Mouse (Mus musculus) MEL (cell line): ENCODE measurements around the gene Stk4. TPM values are rescaled to one million over a fixed set of nuclear protein-coding genes. Genes with fewer than 3 reads are reported as not detected.

Experiments used
- DNase-seq: peaks from one replicate; pipeline ENCODE4 v3.0.0; 2011; ENCODE audit warnings: low read depth, low spot score
- H3K27ac ChIP-seq: 2 replicates; pipeline ENCODE4 v1.5.1; 2012; ENCODE audit warnings: low read depth, mild to moderate bottlenecking, control low read depth, low read length, moderate library complexity; ENCODE audit not compliant: control insufficient read depth
- H3K27me3 ChIP-seq, 2 experiments: fragments of 150-350 bp in 1 of 2; sonication (generic) in 1 of 2; 2 replicates each; pipeline ENCODE4 v1.6.1; 2012; ENCODE audit warnings: low read length in 2 of 2, mild to moderate bottlenecking in 2 of 2, improper control_type of control experiment in 1 of 2, moderate library complexity in 1 of 2; ENCODE audit not compliant: insufficient read depth in 2 of 2, control insufficient read depth in 1 of 2
- H3K36me3 ChIP-seq, 2 experiments: 2 replicates each; pipeline ENCODE4 v1.6.1; 2012 to 2014; ENCODE audit warnings: low read length in 2 of 2, improper control_type of control experiment in 1 of 2, inconsistent platforms in 1 of 2, mild to moderate bottlenecking in 1 of 2; ENCODE audit not compliant: insufficient read depth in 2 of 2, control insufficient read depth in 1 of 2
- H3K4me1 ChIP-seq, 2 experiments: fragments of 150-350 bp in 1 of 2; sonication (generic) in 1 of 2; 2 replicates each; pipeline ENCODE4 v1.6.1; 2012; ENCODE audit warnings: low read length in 2 of 2, improper control_type of control experiment in 1 of 2, mild to moderate bottlenecking in 1 of 2; ENCODE audit not compliant: insufficient read depth in 2 of 2, control insufficient read depth in 1 of 2
- H3K4me3 ChIP-seq, 2 experiments: fragments of 150-350 bp in 1 of 2; sonication (generic) in 1 of 2; 2 replicates each; pipeline ENCODE4 v1.5.1; 2012; ENCODE audit warnings: low read depth in 2 of 2, low read length in 2 of 2, mild to moderate bottlenecking in 2 of 2, moderate library complexity in 2 of 2, control low read depth in 1 of 2, improper control_type of control experiment in 1 of 2; ENCODE audit not compliant: control insufficient read depth in 1 of 2, insufficient read depth in 1 of 2
- H3K79me2 ChIP-seq: 2 replicates; pipeline ENCODE4 v1.6.1; 2012; ENCODE audit warnings: mild to moderate bottlenecking, low read length, moderate library complexity; ENCODE audit not compliant: control insufficient read depth, poor library complexity, insufficient read depth
- H3K9ac ChIP-seq: 2 replicates; pipeline ENCODE4 v1.6.1; 2012; ENCODE audit warnings: low read depth, mild to moderate bottlenecking, control low read depth, low read length, moderate library complexity; ENCODE audit not compliant: control insufficient read depth, poor library complexity, severe bottlenecking
- H3K9me3 ChIP-seq: fragments of 150-350 bp; sonication (generic); replicated peaks from 2 replicates; pipeline ENCODE4 v1.6.1; 2012; ENCODE audit warnings: mild to moderate bottlenecking, low read length, improper control_type of control experiment, moderate library complexity; ENCODE audit not compliant: insufficient read depth
- CHD2 ChIP-seq: IDR thresholded peaks from 2 replicates; pipeline ENCODE4 v1.6.1; 2011; ENCODE audit warnings: low read length, improper control_type of control experiment
- CTCF ChIP-seq, 3 experiments: IDR thresholded peaks in 2 of 3; conservative IDR thresholded peaks in 1 of 3; 2 replicates each; pipeline ENCODE4 v1.5.1; 2011 to 2012; ENCODE audit warnings: low read length in 3 of 3, low read depth in 2 of 3, mild to moderate bottlenecking in 2 of 3, improper control_type of control experiment in 1 of 3, inconsistent platforms in 1 of 3, mixed read lengths in 1 of 3, moderate library complexity in 1 of 3; ENCODE audit not compliant: control insufficient read depth in 1 of 3, insufficient read depth in 1 of 3, poor library complexity in 1 of 3, severe bottlenecking in 1 of 3
- ELF1 ChIP-seq: IDR thresholded peaks from 2 replicates; pipeline ENCODE4 v1.6.1; 2014; ENCODE audit warnings: low read depth, mild to moderate bottlenecking, inconsistent platforms, low read length, improper control_type of control experiment, moderate library complexity
- EP300 ChIP-seq, 2 experiments: IDR thresholded peaks; 2 replicates each; pipeline ENCODE4 v1.6.1; 2011; ENCODE audit warnings: improper control_type of control experiment in 2 of 2, low read length in 2 of 2, low read depth in 1 of 2, mild to moderate bottlenecking in 1 of 2
- ETS1 ChIP-seq: IDR thresholded peaks from 2 replicates; pipeline ENCODE4 v1.6.1; 2012; ENCODE audit warnings: low read depth, mild to moderate bottlenecking, inconsistent platforms, low read length, improper control_type of control experiment, moderate library complexity
- GABPA ChIP-seq: IDR thresholded peaks from 2 replicates; pipeline ENCODE4 v1.6.1; 2012; ENCODE audit warnings: low read depth, mild to moderate bottlenecking, inconsistent platforms, low read length, improper control_type of control experiment, moderate library complexity
- MAFK ChIP-seq: IDR thresholded peaks from 2 replicates; pipeline ENCODE4 v1.6.1; 2011; ENCODE audit warnings: low read depth, mild to moderate bottlenecking, low read length, improper control_type of control experiment, borderline replicate concordance
- MAZ ChIP-seq: IDR thresholded peaks from 2 replicates; pipeline ENCODE4 v1.6.1; 2012; ENCODE audit warnings: low read depth, mild to moderate bottlenecking, inconsistent platforms, low read length, improper control_type of control experiment
- MEF2A ChIP-seq: IDR thresholded peaks from 2 replicates; pipeline ENCODE4 v1.6.1; 2014; ENCODE audit warnings: low read depth, mild to moderate bottlenecking, inconsistent platforms, low read length, improper control_type of control experiment; ENCODE audit not compliant: poor library complexity, insufficient replicate concordance, severe bottlenecking; ENCODE audit errors: extremely low read depth
- MYB ChIP-seq: IDR thresholded peaks from 2 replicates; pipeline ENCODE4 v1.6.1; 2011; ENCODE audit warnings: mild to moderate bottlenecking, low read depth, low read length, improper control_type of control experiment
- MYC ChIP-seq: IDR thresholded peaks from 2 replicates; pipeline ENCODE4 v1.6.1; 2011; ENCODE audit warnings: low read depth, mild to moderate bottlenecking, low read length, improper control_type of control experiment, moderate library complexity
- NELFE ChIP-seq: IDR thresholded peaks from 2 replicates; pipeline ENCODE4 v1.6.1; 2011; ENCODE audit warnings: low read depth, low read length, improper control_type of control experiment
- NRF1 ChIP-seq: IDR thresholded peaks from 2 replicates; pipeline ENCODE4 v1.6.1; 2014; ENCODE audit warnings: low read depth, mild to moderate bottlenecking, inconsistent platforms, low read length, improper control_type of control experiment, moderate library complexity; ENCODE audit not compliant: poor library complexity, insufficient read depth, severe bottlenecking
- POLR2AphosphoS5 ChIP-seq: IDR thresholded peaks from 2 replicates; pipeline ENCODE4 v1.6.1; 2012; ENCODE audit warnings: low read depth, borderline replicate concordance, mild to moderate bottlenecking, inconsistent platforms, low read length, moderate library complexity, mixed read lengths
- RAD21 ChIP-seq: IDR thresholded peaks from 2 replicates; pipeline ENCODE4 v1.6.1; 2011; ENCODE audit warnings: mild to moderate bottlenecking, low read depth, low read length, improper control_type of control experiment
- RCOR1 ChIP-seq: IDR thresholded peaks from 2 replicates; pipeline ENCODE4 v1.6.1; 2012; ENCODE audit warnings: low read depth, mild to moderate bottlenecking, inconsistent platforms, low read length, improper control_type of control experiment
- TCF12 ChIP-seq: IDR thresholded peaks from 2 replicates; pipeline ENCODE4 v1.6.1; 2014; ENCODE audit warnings: low read depth, mild to moderate bottlenecking, inconsistent platforms, low read length, improper control_type of control experiment, moderate library complexity
- USF2 ChIP-seq, 2 experiments: IDR thresholded peaks; 2 replicates each; pipeline ENCODE4 v1.6.1; 2011 to 2012; ENCODE audit warnings: improper control_type of control experiment in 2 of 2, low read length in 2 of 2, borderline replicate concordance in 1 of 2, inconsistent platforms in 1 of 2, low read depth in 1 of 2, mild to moderate bottlenecking in 1 of 2; ENCODE audit not compliant: insufficient read depth in 1 of 2
- ZC3H11A ChIP-seq: IDR thresholded peaks from 2 replicates; pipeline ENCODE4 v1.6.1; 2012; ENCODE audit warnings: low read depth, mild to moderate bottlenecking, inconsistent platforms, low read length, improper control_type of control experiment
- ZMIZ1 ChIP-seq: IDR thresholded peaks from 2 replicates; pipeline ENCODE4 v1.6.1; 2012; ENCODE audit warnings: low read depth, mild to moderate bottlenecking, inconsistent platforms, low read length, improper control_type of control experiment, moderate library complexity
- ZNF384 ChIP-seq: IDR thresholded peaks from 2 replicates; pipeline ENCODE4 v1.6.1; 2012; ENCODE audit warnings: low read depth, mild to moderate bottlenecking, inconsistent platforms, low read length, improper control_type of control experiment
- polyA plus RNA-seq, 2 experiments: library from polyadenylated mRNA; stranded (reverse) in 1 of 2; unstranded in 1 of 2; fragments of >175 nt in 1 of 2; fragments of >200 nt in 1 of 2; gene quantifications; 2 replicates each; pipeline versions ENCODE4 v1.2.1 to v1.2.4; 2012; ENCODE audit warnings: low replicate concordance in 2 of 2, low read depth in 1 of 2; ENCODE audit not compliant: insufficient read length in 2 of 2, insufficient read depth in 1 of 2, missing spikeins in 1 of 2
- total RNA-seq: library from RNA; depleted of rRNA; stranded (reverse); fragments of 300-350 nt; gene quantifications from 2 replicates; pipeline ENCODE4 v1.2.3, GENCODE M21; 2012

Stk4 gene
- total and polyA plus RNA-seq, 3 experiments, result 46.8 to 56.1 TPM; not detected in 1

DNA sequence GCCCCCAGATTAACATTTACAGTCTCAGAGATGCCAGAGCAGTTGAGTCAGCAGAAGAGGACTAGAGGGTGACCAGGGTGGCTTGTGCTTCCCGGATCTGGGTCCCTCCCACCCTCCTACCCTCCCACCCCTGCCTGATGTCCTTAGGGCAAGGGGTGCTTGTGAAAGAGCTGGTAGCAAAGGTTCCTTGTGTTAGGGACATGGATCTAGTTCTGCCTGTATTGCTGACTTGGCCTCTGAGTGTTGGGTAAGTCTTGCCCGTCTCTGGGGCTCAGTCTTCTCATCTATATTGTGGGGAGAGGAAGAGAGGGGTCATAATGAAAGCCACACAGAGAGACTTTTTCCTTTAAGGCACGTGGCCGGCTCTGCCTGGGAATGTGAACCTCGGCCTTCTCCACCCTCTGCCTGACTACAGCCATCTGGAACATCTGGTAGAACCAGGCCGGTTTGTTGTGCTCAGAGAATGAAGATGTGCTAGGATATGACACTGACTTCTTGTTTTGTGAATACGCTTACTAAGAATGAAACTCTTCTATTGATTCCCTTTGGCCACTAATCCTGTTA, 112.7 kb downstream of the Stk4 start, which contains the start of gene Wfdc5:
TSS of gene Wfdc5 (minus strand) at position 51 of the 564 bp plus-strand sequence.
- H3K4me1 ChIP-seq, result peaks cover 2 to 8% of the 10 kb centered on the region in 2 experiments
- peaks cover 0 to 5% of the 10 kb centered on the region in 2 experiments; a peak in 2 of 4 replicates for H3K36me3 ChIP-seq
- DNase-seq, result no peak
- H3K9ac ChIP-seq, result no peak within 1 kb of the TSS
- no peaks in the 10 kb centered on the region for H3K79me2 ChIP-seq
- no peak for TF ChIP-seq EP300 (IDR thresholded peaks at IDR 0.05; ENCODE audit: low read depth in 1 of 2, low read length in 2 of 2)
- H3K27ac ChIP-seq, result no peak within 1 kb of the TSS
- no peaks in the 10 kb centered on the region for H3K9me3 ChIP-seq
- H3K4me3 ChIP-seq, result no peak within 1 kb of the TSS
- no peaks in the 10 kb centered on the region; a peak in 1 of 4 replicates for H3K27me3 ChIP-seq

DNA sequence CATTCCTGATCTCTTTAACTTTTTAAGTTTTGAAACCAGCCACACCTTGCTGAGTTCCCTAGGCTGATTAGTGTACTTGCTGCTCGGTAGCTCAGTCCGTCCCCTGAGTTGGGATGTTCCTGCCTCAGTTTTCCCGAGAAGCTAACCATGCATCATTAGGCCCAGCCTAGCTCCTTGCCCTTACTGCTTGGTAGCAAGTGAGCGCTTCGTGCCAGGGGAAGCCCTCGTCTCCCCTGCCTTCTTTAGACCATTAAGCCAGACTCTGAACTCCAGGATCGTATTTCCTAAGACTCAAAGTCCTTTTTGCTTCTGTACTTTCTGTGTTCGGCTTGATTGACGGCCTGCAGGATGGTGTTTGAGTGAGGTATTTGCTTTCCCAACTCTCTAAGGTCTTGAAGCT, 113.2 kb downstream of the Stk4 start:
- no peak for DNase-seq
- Histone ChIP-seq H3K79me2 (no peaks in the 10 kb centered on the region), H3K36me3 (peaks cover 0 to 5% of the 10 kb centered on the region in 2 experiments; a peak in 2 of 4 replicates), H3K9me3 (no peaks in the 10 kb centered on the region), H3K4me1 (peaks cover 2 to 8% of the 10 kb centered on the region in 2 experiments)
- TF ChIP-seq ZMIZ1 (no peak), MEF2A (no peak), ZNF384 (no peak), ELF1 (no peak), MAZ (no peak), MYC (no peak), TCF12 (no peak), RCOR1 (no peak), CHD2 (no peak), ZC3H11A (no peak), MAFK (no peak), ETS1 (no peak), NELFE (no peak), MYB (no peak), GABPA (no peak), RAD21 (no peak), USF2 (IDR thresholded peaks at IDR 0.05; ENCODE audit: borderline replicate concordance in 1 of 2, insufficient read depth in 1 of 2, low read depth in 1 of 2, low read length in 2 of 2) (no peak), CTCF (IDR thresholded peaks at IDR 0.05 in 2 of 3, conservative IDR thresholded peaks at IDR 0.05 in 1 of 3; ENCODE audit: control insufficient read depth in 1 of 3, insufficient read depth in 1 of 3, low read depth in 2 of 3, low read length in 3 of 3, poor library complexity in 1 of 3, severe bottlenecking in 1 of 3) (no peak), NRF1 (no peak), POLR2AphosphoS5 (no peak)
- TF ChIP-seq, all 39 proteins: peak for 0
- H3K27ac ChIP-seq, result no peak overlapping the region
- no peak overlapping the region for H3K4me3 ChIP-seq
- H3K9ac ChIP-seq, result no peak overlapping the region
- H3K27me3 ChIP-seq, result no peaks in the 10 kb centered on the region; a peak in 1 of 4 replicates
